Mouse (Mus musculus) ES-Bruce4 (cell line): ENCODE measurements around the gene Tomm40. TPM values are rescaled to one million over a fixed set of nuclear protein-coding genes. Genes with fewer than 3 reads are reported as not detected.

Experiments used
- H3K27ac ChIP-seq: 2 replicates; pipeline ENCODE4 v1.5.1; 2012; ENCODE audit warnings: low read length, inconsistent platforms; ENCODE audit not compliant: insufficient read depth
- H3K27me3 ChIP-seq: 2 replicates; pipeline ENCODE4 v1.6.1; 2012; ENCODE audit warnings: mild to moderate bottlenecking, low read length, inconsistent platforms; ENCODE audit not compliant: control insufficient read depth, poor library complexity, insufficient read depth, severe bottlenecking
- H3K36me3 ChIP-seq: 2 replicates; pipeline ENCODE4 v1.6.1; 2012; ENCODE audit warnings: inconsistent platforms, mild to moderate bottlenecking, low read length, moderate library complexity; ENCODE audit not compliant: control insufficient read depth, poor library complexity, insufficient read depth, severe bottlenecking
- H3K4me1 ChIP-seq: one replicate; pipeline ENCODE4 v1.8.1; 2011; ENCODE audit warnings: low read length; ENCODE audit not compliant: control insufficient read depth, insufficient read depth
- H3K4me3 ChIP-seq: 2 replicates; pipeline ENCODE4 v1.5.1; 2011; ENCODE audit warnings: low read depth, mild to moderate bottlenecking, low read length
- H3K9ac ChIP-seq: 2 replicates; pipeline ENCODE4 v1.6.1; 2012; ENCODE audit warnings: low read depth, mild to moderate bottlenecking, inconsistent platforms; ENCODE audit not compliant: poor library complexity, severe bottlenecking
- H3K9me3 ChIP-seq: replicated peaks from 2 replicates; pipeline ENCODE4 v1.6.1; 2012; ENCODE audit warnings: mild to moderate bottlenecking, low read length, inconsistent platforms; ENCODE audit not compliant: control insufficient read depth, poor library complexity, insufficient read depth, severe bottlenecking
- CTCF ChIP-seq: IDR thresholded peaks from one replicate; pipeline ENCODE4 v1.8.1; 2011; ENCODE audit warnings: low read depth, low read length
- EP300 ChIP-seq: IDR thresholded peaks from 2 replicates; pipeline ENCODE4 v1.6.1; 2011; ENCODE audit warnings: low read depth, low read length; ENCODE audit not compliant: insufficient read depth
- POLR2A ChIP-seq: IDR thresholded peaks from one replicate; pipeline ENCODE4 v1.8.1; 2011; ENCODE audit warnings: low read length; ENCODE audit not compliant: insufficient read depth
- polyA plus RNA-seq: library from polyadenylated mRNA; stranded (reverse); fragments of >200 nt; gene quantifications from 2 replicates; pipeline ENCODE4 v1.2.4, GENCODE M21; 2011; ENCODE audit warnings: low read depth; ENCODE audit not compliant: missing spikeins, insufficient read depth, insufficient read length

Tomm40 gene
- polyA plus RNA-seq, 1 experiment = 68.2 TPM

- Histone ChIP-seq H3K27me3 (no peaks in the 10 kb centered on the region), H3K4me3 (no peak overlapping the region), H3K9me3 (no peaks in the 10 kb centered on the region), H3K36me3 (peaks cover 40% of the 10 kb centered on the region), H3K9ac (no peak overlapping the region), H3K27ac (no peak overlapping the region), H3K4me1 (peaks cover 5% of the 10 kb centered on the region)
- TF ChIP-seq EP300 (no peak), CTCF (no peak), POLR2A (no peak)
Observed at GRCm38 (mm10) chr7:19704475-19704874, 10.8 kb downstream of the Tomm40 start.

GRCm38 (mm10) chr7:19702859-19703555, 12.2 kb downstream of the Tomm40 start:
- Histone ChIP-seq H3K9ac (no peak overlapping the region), H3K27me3 (no peaks in the 10 kb centered on the region), H3K4me1 (peaks cover 5% of the 10 kb centered on the region), H3K4me3 (no peak overlapping the region), H3K36me3 (peaks cover 28% of the 10 kb centered on the region), H3K27ac (peak overlapping the region; percentile 73), H3K9me3 (no peaks in the 10 kb centered on the region)
- TF ChIP-seq POLR2A = no peak
- TF ChIP-seq EP300 = no peak
- TF ChIP-seq CTCF = no peak

GRCm38 (mm10) chr7:19701069-19701761, 14.0 kb downstream of the Tomm40 start:
- no peaks in the 10 kb centered on the region for H3K27me3 ChIP-seq
- no peak overlapping the region for H3K4me3 ChIP-seq
- peaks cover 33% of the 10 kb centered on the region for H3K36me3 ChIP-seq
- 0 out of 2 replicates have a peak overlapping the region, but pooled peaks have one; percentile 6 for H3K9ac ChIP-seq
- TF ChIP-seq EP300 (peak; percentile 59; the same call in 1 of the 2 replicates), POLR2A (peak; percentile 5), CTCF (peak; percentile 64)
- H3K27ac ChIP-seq = peak overlapping the region; percentile 94
- no peaks in the 10 kb centered on the region for H3K9me3 ChIP-seq
- H3K4me1 ChIP-seq = peaks cover 6% of the 10 kb centered on the region

- 0 out of 2 replicates have a peak overlapping the region, but pooled peaks have one; percentile 24 for H3K9ac ChIP-seq
- H3K27me3 ChIP-seq = no peaks in the 10 kb centered on the region
- no peaks in the 10 kb centered on the region for H3K9me3 ChIP-seq
- peaks cover 35% of the 10 kb centered on the region for H3K36me3 ChIP-seq
- H3K4me3 ChIP-seq = no peak overlapping the region
- TF ChIP-seq CTCF = no peak
- peak; percentile 6 for TF ChIP-seq POLR2A
- H3K27ac ChIP-seq = peak overlapping the region; percentile 94
- H3K4me1 ChIP-seq = peaks cover 7% of the 10 kb centered on the region
Observed at GRCm38 (mm10) chr7:19700299-19701068, 14.8 kb downstream of the Tomm40 start.

GRCm38 (mm10) chr7:19699827-19700148, 15.4 kb downstream of the Tomm40 start:
- Histone ChIP-seq H3K36me3 (peaks cover 31% of the 10 kb centered on the region), H3K9ac (0 out of 2 replicates have a peak overlapping the region, but pooled peaks have one; percentile 24), H3K27ac (peak overlapping the region; percentile 94), H3K9me3 (no peaks in the 10 kb centered on the region), H3K27me3 (no peaks in the 10 kb centered on the region), H3K4me1 (peaks cover 7% of the 10 kb centered on the region), H3K4me3 (no peak overlapping the region)
- no peak for TF ChIP-seq CTCF
- TF ChIP-seq EP300 = no peak
- no peak for TF ChIP-seq POLR2A
